Mouse (Mus musculus) cerebellum, adult 2 months (tissue): ENCODE data around the gene Htr6. TPM values are rescaled to one million over a fixed set of nuclear protein-coding genes. Genes with fewer than 3 reads are reported as not detected.

Experiments
- DNase-seq, 2 experiments: peaks; one replicate each; pipeline ENCODE4 v3.0.0; 2021
- H3K27ac ChIP-seq: fragments of 200-500 bp; 2 replicates; pipeline ENCODE4 v1.5.1; 2012; ENCODE audit warnings: low read length, control low read depth, inconsistent platforms; ENCODE audit not compliant: insufficient read depth
- H3K27me3 ChIP-seq: fragments of 200-500 bp; 2 replicates; pipeline ENCODE4 v1.6.1; 2012; ENCODE audit warnings: inconsistent platforms, mild to moderate bottlenecking, low read length, moderate library complexity; ENCODE audit not compliant: control insufficient read depth, insufficient read depth
- H3K4me1 ChIP-seq: fragments of 200-500 bp; 2 replicates; pipeline ENCODE4 v1.6.1; 2011; ENCODE audit warnings: low read length; ENCODE audit not compliant: control insufficient read depth, insufficient read depth
- H3K4me3 ChIP-seq: fragments of 200-500 bp; replicated peaks from 2 replicates; pipeline ENCODE3; 2011; ENCODE audit warnings: mild to moderate bottlenecking, low read depth, low read length, control low read depth; ENCODE audit not compliant: insufficient read depth
- CTCF ChIP-seq: fragments of 200-500 bp; IDR thresholded peaks from 2 replicates; pipeline ENCODE4 v1.5.1; 2011; ENCODE audit warnings: low read depth, mild to moderate bottlenecking, control low read depth, low read length, moderate library complexity, borderline replicate concordance; ENCODE audit not compliant: insufficient read depth
- POLR2A ChIP-seq: fragments of 200-500 bp; IDR thresholded peaks from 2 replicates; pipeline ENCODE4 v1.6.1; 2011; ENCODE audit warnings: low read length, control low read depth, borderline replicate concordance; ENCODE audit not compliant: insufficient read depth
- WGBS: fragments of 180-500 bp; shearing (Covaris S2); methylation state at CpG from one replicate; pipeline ENCODE4 v1.1.7; 2018; 5-methylcytosine and 5-hydroxymethylcytosine counted together
- polyA plus RNA-seq: library from polyadenylated mRNA; depleted of rRNA; stranded (reverse); fragments of >200 nt; gene quantifications from 2 replicates; pipeline ENCODE4 v1.2.3, GENCODE M21; 2012

Gene Htr6
- polyA plus RNA-seq, 1 experiment = 1.1 TPM

DNA sequence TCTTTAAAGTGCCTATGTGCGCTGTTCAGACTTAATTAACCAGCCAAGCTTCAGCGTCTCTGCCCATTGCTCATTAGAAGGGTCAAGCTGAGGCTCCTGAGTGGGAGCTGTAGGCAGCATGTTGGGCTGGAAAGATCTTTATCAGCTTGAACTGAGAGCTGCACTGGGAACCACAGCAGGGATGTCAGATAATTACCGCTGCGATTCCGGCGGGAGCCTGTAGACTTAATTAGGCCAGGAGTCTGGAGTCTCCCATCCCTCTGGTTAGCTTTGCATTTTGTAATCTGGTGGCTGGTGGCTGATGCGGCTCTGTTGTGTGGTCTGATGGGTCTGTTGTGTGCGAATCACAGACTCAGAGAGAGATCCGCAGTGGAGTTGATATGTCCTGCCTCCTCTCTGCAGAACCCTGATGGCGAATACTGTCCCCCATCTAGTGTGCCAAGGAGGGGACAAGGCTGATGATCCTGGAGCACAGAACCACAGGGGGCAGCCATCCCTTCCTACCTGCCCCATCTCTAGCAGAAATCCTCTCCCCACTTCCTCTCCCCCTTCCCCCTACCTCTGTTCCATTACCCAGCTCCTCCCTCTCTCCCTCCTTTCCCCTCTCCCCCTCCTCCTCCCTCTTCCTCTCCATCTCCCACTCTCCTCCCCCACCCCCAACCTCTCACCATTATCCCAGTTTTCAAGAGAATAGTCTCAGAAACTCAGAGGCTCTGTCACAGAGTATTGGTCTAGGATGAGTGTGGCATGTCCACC, 35.1 kb downstream of the Htr6 start:
- no peaks in the 10 kb centered on the region for H3K27me3 ChIP-seq
- no peak overlapping the region for H3K4me3 ChIP-seq
- no peaks in the 10 kb centered on the region; the same call in 1 of the 2 replicates for H3K4me1 ChIP-seq
- TF ChIP-seq CTCF (no peak), POLR2A (no peak)
- no peak overlapping the region for H3K27ac ChIP-seq
- no peak for DNase-seq
- 35% methylated on average over 10 of the region's 10 CpGs for WGBS

DNA sequence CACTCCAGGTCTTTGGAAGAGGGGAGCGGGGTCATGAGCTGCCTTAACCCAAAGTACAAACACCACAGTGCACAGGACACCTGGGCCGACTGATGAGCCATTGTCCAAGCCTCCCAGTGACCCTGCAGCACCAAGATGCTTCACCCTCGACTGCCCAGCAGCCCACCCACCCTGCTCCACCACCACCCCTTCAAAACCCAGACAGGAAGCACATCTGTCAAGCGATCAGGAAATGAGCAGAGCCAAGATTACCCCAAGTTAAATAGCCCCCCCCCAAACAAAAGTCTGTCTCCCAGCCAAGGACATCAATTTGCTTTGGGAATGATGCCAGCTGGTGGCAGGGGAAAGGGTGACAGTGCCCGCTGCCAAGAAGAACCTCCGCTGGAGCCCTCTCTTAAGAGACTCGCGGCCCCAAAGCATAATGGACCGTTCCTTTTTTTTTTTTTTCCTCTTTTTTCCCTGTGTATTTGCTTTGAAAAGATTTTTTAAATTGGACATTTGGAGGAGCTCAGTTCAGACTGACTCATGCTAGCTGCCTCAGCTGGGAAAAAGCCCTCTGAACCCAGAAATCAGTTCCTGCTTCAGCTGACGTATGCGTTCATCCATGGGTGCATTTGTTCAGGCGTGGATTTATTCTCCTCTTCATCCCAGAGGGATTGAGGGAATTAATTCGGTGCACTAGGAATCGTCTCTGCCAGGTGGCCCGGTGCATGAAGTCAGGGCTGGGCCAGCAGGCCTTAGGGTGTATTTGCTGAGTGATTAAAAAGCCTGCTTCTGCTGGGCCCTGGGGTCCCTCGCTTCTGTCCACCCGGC, 37.4 kb downstream of the Htr6 start:
- no peaks in the 10 kb centered on the region; the same call in 1 of the 2 replicates for H3K4me1 ChIP-seq
- H3K27ac ChIP-seq = no peak overlapping the region
- WGBS = 23% methylated on average over 17 of the region's 17 CpGs
- TF ChIP-seq POLR2A = no peak
- TF ChIP-seq CTCF = no peak
- peak in 1 of 2 experiments; percentile 11 for DNase-seq
- no peak overlapping the region for H3K4me3 ChIP-seq
- no peaks in the 10 kb centered on the region for H3K27me3 ChIP-seq

GRCm38 (mm10) chr4:139035799-139036198, 39.6 kb downstream of the Htr6 start:
- WGBS = 67% methylated on average over 3 of the region's 3 CpGs
- Histone ChIP-seq H3K27me3 (no peaks in the 10 kb centered on the region), H3K27ac (no peak overlapping the region), H3K4me1 (no peaks in the 10 kb centered on the region; the same call in 1 of the 2 replicates), H3K4me3 (no peak overlapping the region)
- DNase-seq = no peak
- TF ChIP-seq CTCF (no peak), POLR2A (no peak)

DNA sequence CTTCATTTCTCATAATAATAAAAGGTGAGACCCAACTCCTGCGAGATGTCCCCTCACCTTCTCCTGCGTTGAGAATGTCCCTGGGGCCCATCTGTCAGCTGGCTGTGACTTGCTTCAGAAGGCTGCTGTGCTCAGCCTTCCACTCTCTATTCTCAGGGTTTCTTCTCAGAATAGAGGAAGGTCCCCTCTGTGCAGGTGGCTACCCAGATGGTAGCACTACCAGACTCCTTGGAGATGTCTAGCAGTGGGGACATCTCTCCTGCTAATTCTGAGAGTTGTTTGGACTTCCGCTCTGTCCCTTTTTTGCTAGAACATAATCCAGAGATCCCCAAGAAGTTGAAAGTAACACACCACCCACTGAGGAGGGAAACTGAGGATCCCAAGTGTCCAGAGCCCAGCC, 40.4 kb downstream of the Htr6 start:
- Histone ChIP-seq H3K4me1 (no peaks in the 10 kb centered on the region; the same call in 1 of the 2 replicates), H3K27ac (no peak overlapping the region), H3K4me3 (no peak overlapping the region), H3K27me3 (no peaks in the 10 kb centered on the region)
- WGBS = 84% methylated on average over 3 of the region's 3 CpGs
- DNase-seq = no peak
- no peak for TF ChIP-seq CTCF
- TF ChIP-seq POLR2A = no peak

GRCm38 (mm10) chr4:139034540-139034939, 40.8 kb downstream of the Htr6 start:
- Histone ChIP-seq H3K4me1 (no peaks in the 10 kb centered on the region; the same call in 1 of the 2 replicates), H3K27me3 (no peaks in the 10 kb centered on the region), H3K4me3 (no peak overlapping the region), H3K27ac (no peak overlapping the region)
- no peak for DNase-seq
- 65% methylated on average over 4 of the region's 4 CpGs for WGBS
- TF ChIP-seq CTCF = no peak

DNA sequence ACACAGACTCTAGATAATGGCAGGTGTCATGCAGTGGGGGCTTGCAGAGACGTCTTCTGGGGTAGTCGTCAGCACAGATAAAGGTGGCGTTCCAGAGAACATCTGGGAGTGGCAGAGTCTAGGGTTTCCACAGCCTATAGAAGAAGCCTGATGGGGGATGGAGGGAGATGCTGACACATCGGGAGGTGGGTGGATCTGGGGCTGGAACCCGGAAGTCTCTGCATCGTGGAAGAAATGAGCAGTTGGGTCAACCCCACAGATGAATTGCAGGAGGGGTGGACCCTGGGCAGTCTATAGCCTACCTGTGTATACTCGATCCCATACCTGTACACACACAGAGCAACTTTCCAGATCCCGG, 41.4 kb downstream of the Htr6 start:
- Histone ChIP-seq H3K27me3 (no peaks in the 10 kb centered on the region), H3K4me1 (no peaks in the 10 kb centered on the region; the same call in 1 of the 2 replicates), H3K4me3 (no peak overlapping the region), H3K27ac (no peak overlapping the region)
- WGBS = 92% methylated on average over 8 of the region's 8 CpGs
- DNase-seq = no peak
- TF ChIP-seq CTCF = no peak
- no peak for TF ChIP-seq POLR2A

DNA sequence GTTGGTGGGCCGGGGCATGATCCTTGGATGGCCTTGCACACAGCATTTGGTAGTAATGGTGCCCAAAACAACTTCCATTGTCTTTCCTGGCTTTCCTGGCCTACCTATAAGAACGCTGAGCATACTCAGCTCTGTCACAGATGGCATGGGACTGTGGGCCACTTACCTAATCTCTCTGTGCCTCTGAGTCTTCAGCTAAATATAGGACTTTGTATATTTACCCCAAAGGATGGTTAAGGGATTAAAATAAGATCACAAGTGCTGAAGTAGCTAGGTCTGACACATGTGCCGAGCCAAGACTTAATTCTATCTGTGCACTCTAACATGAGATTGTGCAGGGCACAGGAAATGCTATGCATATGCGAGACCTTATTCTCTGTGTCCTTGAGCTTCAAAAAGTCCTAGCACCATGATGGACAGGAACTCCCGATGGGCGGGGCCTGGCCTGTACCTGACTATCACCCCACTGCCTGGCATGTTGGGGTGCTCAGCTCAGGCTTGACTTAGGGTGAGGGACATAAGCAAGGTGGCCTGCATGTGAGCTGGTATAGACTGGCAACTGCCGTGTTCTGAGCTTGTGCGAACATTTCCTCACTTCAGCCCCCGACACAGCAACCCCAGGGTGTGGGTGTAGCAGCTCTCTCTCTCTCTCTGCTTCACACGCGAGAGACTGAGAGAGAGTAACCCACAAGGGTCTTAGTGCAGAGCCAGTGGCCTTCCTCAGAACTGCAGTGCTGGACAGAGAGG, 41.9 kb downstream of the Htr6 start:
- no peak for DNase-seq
- 87% methylated on average over 11 of the region's 11 CpGs for WGBS

More for the DNA sequence above, 41.9 kb downstream of the Htr6 start:
- no peaks in the 10 kb centered on the region; the same call in 1 of the 2 replicates for H3K4me1 ChIP-seq
- no peak overlapping the region for H3K27ac ChIP-seq
- H3K27me3 ChIP-seq = no peaks in the 10 kb centered on the region
- H3K4me3 ChIP-seq = no peak overlapping the region
- TF ChIP-seq CTCF (no peak), POLR2A (no peak)
